Mouse (Mus musculus): Measurements from ENCODE around the gene Tchp. TPM values are rescaled to one million over a fixed set of nuclear protein-coding genes. Genes with fewer than 3 reads are reported as not detected.

The Tchp gene
- total and polyA plus RNA-seq, 2 experiments from 2014 or later = 11.2 to 14.4 TPM

DNA sequence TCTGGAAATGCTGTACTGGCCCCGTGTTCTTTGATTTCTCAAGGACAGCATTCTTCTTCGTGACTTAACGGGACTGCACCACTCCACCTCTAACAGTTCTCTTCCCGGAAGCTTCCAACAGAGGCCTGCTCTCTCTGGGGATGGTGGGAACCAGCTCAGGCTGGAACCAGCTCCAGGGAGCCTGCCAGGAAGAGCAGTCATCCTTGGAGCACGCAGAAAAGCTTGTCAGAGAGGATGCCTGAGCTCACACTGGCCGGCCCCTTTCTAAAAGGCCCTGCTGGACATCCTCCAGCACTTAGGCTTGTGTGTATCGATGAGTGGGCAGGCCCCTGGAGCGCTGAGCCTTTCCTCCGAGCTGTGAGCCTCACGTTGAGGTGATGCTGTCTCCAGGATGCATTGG lies 20.6 kb downstream of the Tchp start:
- no peak for ATAC-seq (ENCODE audit: low FRiP score)
- H3K4me3 ChIP-seq (ENCODE audit: low read depth, low read length) = no peak overlapping the region
- TF ChIP-seq CTCF (IDR thresholded peaks at IDR 0.05) = no peak
- H3K9me3 ChIP-seq (ENCODE audit: low read length) = 0 out of 2 replicates have a peak, but pooled peaks cover 2% of the 10 kb centered on the region
- H3K9ac ChIP-seq (replicated peaks; ENCODE audit: low read length, poor library complexity, severe bottlenecking) = no peak overlapping the region
- H3K4me2 ChIP-seq (ENCODE audit: low read depth, low read length, poor library complexity, severe bottlenecking) = no peak overlapping the region
- H3K27ac ChIP-seq (ENCODE audit: low read depth, low read length) = no peak overlapping the region
- WGBS = 83% methylated on average over 10 of the region's 10 CpGs
- no peaks in the 10 kb centered on the region for H3K4me1 ChIP-seq (ENCODE audit: insufficient read depth, low read length)
- no peaks in the 10 kb centered on the region for H3K27me3 ChIP-seq (ENCODE audit: insufficient read depth, low read length)
- DNase-seq (ENCODE audit: low spot score) = no peak
- H3K36me3 ChIP-seq (ENCODE audit: insufficient read depth, low read length) = peaks cover 55% of the 10 kb centered on the region

DNA sequence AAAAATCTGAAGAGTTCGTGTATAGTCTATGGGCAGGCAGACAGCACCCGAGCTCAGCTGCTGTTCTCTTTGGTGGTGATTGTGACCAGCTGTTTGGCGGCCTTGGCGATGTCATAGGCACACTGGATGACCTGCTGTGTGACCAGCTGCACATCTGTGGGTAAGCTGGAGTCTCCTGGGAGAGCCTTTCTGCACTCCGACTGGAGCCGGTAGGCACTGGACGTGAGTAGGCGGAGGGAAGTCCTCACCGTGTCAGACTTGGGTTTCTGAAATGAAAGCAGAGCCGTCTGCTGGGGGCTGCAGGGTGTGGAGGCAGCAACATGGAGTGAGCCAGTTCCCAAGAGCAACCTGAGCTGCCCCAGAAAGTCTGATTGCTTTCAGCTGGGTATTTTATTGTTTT lies 22.6 kb downstream of the Tchp start:
- H3K27ac ChIP-seq (ENCODE audit: low read depth, low read length) = no peak overlapping the region
- no peak overlapping the region for H3K4me3 ChIP-seq (ENCODE audit: low read depth, low read length)
- no peaks in the 10 kb centered on the region for H3K27me3 ChIP-seq (ENCODE audit: insufficient read depth, low read length)
- DNase-seq (ENCODE audit: low spot score) (no peak), ATAC-seq (ENCODE audit: low FRiP score) (no peak)
- H3K36me3 ChIP-seq (ENCODE audit: insufficient read depth, low read length) = peaks cover 65% of the 10 kb centered on the region
- no peak for TF ChIP-seq CTCF (IDR thresholded peaks at IDR 0.05)
- no peaks in the 10 kb centered on the region for H3K9me3 ChIP-seq (ENCODE audit: low read length)
- H3K4me2 ChIP-seq (ENCODE audit: low read depth, low read length, poor library complexity, severe bottlenecking) = no peak overlapping the region
- H3K4me1 ChIP-seq (ENCODE audit: insufficient read depth, low read length) = no peaks in the 10 kb centered on the region
- H3K9ac ChIP-seq (replicated peaks; ENCODE audit: low read length, poor library complexity, severe bottlenecking) = no peak overlapping the region
- 76% methylated on average over 10 of the region's 10 CpGs for WGBS

DNA sequence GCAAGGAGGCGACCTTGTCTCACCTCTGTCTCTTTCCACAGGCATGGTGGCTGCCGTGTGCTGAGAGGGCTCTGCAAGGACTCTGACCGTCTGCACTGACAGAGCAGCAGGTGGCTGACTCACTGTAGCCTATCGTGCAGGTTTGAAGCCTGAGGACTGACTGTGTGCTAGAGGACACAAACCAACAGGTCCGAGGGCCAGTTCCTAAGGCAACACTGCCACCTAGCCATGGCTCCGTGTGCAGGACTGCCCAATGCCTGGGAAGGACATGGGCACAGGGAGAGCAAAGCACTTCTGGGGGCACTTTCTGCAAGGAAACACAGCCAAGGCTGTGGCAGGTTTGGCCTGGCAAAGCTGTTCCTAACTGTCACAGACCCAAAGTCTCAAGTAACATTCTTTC lies 23.9 kb downstream of the Tchp start:
- Histone ChIP-seq H3K9me3 (ENCODE audit: low read length) (no peaks in the 10 kb centered on the region), H3K4me2 (ENCODE audit: low read depth, low read length, poor library complexity, severe bottlenecking) (no peak overlapping the region), H3K36me3 (ENCODE audit: insufficient read depth, low read length) (peaks cover 69% of the 10 kb centered on the region), H3K27me3 (ENCODE audit: insufficient read depth, low read length) (no peaks in the 10 kb centered on the region), H3K4me1 (ENCODE audit: insufficient read depth, low read length) (no peaks in the 10 kb centered on the region), H3K4me3 (ENCODE audit: low read depth, low read length) (no peak overlapping the region), H3K9ac (replicated peaks; ENCODE audit: low read length, poor library complexity, severe bottlenecking) (no peak overlapping the region; the same call in 1 of the 2 replicates), H3K27ac (ENCODE audit: low read depth, low read length) (no peak overlapping the region)
- ATAC-seq (ENCODE audit: low FRiP score) (no peak), DNase-seq (ENCODE audit: low spot score) (no peak)
- 57% methylated on average over 6 of the region's 6 CpGs for WGBS
- TF ChIP-seq CTCF (IDR thresholded peaks at IDR 0.05) = peak; percentile 36

DNA sequence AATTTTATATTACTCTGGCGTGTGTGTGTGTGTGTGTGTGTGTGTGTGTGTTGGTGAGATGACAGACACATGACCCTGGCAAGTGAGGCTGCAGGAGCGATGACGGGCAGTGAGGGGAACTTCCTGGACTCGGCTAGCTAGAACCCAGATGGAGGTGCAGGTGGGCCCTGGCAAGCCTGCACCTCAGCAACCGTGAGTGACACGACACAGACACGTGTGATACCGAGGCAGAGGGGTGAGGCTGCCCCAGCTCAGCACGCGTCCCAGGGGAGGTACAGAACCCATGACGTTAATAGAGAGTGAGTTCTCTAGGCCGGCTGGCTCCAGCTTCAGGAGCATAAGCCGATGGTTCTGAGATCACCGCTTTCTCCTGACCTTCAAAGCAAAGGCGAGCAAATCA lies 24.4 kb downstream of the Tchp start:
- no peak overlapping the region for H3K27ac ChIP-seq (ENCODE audit: low read depth, low read length)
- H3K9me3 ChIP-seq (ENCODE audit: low read length) = no peaks in the 10 kb centered on the region
- peaks cover 74% of the 10 kb centered on the region for H3K36me3 ChIP-seq (ENCODE audit: insufficient read depth, low read length)
- no peak overlapping the region for H3K4me2 ChIP-seq (ENCODE audit: low read depth, low read length, poor library complexity, severe bottlenecking)
- no peak overlapping the region for H3K4me3 ChIP-seq (ENCODE audit: low read depth, low read length)
- TF ChIP-seq CTCF (IDR thresholded peaks at IDR 0.05) = no peak
- WGBS = 95% methylated on average over 15 of the region's 15 CpGs
- H3K4me1 ChIP-seq (ENCODE audit: insufficient read depth, low read length) = no peaks in the 10 kb centered on the region
- H3K9ac ChIP-seq (replicated peaks; ENCODE audit: low read length, poor library complexity, severe bottlenecking) = no peak overlapping the region
- ATAC-seq (ENCODE audit: low FRiP score) (no peak), DNase-seq (ENCODE audit: low spot score) (no peak)
- H3K27me3 ChIP-seq (ENCODE audit: insufficient read depth, low read length) = no peaks in the 10 kb centered on the region

DNA sequence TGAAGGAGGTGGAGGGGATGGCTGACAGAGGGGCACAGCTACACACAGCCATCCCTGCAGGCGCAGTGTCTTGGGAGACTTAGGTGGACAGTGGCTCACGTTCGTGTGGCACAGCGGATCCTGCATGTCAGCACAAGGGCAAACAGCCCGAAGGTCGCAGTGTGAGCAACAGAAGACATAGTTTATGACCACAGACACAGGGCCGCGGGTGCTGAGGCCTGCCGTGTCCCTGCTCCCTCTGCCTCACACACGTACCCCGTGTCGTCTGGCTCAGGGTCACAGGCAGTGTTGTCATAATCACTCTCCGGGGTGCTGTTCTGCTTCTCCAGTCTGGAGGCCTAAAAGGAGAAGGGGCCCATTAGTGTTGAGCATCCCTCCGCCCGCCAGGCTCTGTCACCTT lies 26.0 kb downstream of the Tchp start:
- Histone ChIP-seq H3K27ac (ENCODE audit: low read depth, low read length) (no peak overlapping the region), H3K4me1 (ENCODE audit: insufficient read depth, low read length) (no peaks in the 10 kb centered on the region), H3K27me3 (ENCODE audit: insufficient read depth, low read length) (no peaks in the 10 kb centered on the region), H3K36me3 (ENCODE audit: insufficient read depth, low read length) (peaks cover 80% of the 10 kb centered on the region), H3K9me3 (ENCODE audit: low read length) (no peaks in the 10 kb centered on the region), H3K9ac (replicated peaks; ENCODE audit: low read length, poor library complexity, severe bottlenecking) (no peak overlapping the region), H3K4me3 (ENCODE audit: low read depth, low read length) (no peak overlapping the region), H3K4me2 (ENCODE audit: low read depth, low read length, poor library complexity, severe bottlenecking) (no peak overlapping the region)
- no peak for TF ChIP-seq CTCF (IDR thresholded peaks at IDR 0.05)
- DNase-seq (ENCODE audit: low spot score) (no peak), ATAC-seq (ENCODE audit: low FRiP score) (no peak)
- 94% methylated on average over 15 of the region's 15 CpGs for WGBS

DNA sequence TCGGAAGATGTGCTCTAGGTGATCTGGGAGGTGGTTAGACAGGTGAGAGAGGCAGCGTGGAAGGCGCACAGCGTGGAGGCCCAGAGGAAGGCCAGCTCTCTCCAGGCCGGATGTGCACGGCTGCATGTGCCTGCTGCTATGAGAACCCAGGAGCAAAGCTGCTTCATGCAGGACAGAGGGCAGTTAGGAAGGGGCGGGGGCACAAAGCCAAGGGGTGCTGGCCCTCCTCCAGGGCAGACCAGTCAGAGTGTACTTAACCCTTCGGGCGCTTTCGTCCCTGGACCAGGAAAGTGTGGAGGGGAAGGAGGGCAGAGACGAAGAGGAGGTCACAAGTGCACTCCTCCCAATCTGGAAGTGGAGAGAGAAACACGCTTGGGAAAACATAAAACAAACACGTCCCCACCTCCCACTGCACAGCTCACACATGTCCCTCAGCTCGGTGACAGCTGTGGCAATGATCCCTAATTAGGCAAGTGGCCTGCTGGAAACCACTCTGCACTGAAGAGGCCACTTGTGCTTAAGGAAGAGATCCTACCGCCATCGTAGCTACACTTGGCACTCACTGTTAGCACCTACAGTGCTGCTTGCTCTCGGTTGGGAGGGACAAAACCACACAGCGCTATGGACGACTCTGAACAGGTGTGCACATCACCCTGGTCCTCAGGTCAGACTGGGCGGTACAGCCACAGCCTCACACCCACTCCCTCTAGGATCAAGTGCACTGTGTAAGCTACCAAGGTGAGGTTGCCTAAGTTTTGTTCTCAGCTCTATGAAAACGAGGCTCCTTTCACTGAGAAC lies 29.7 kb downstream of the Tchp start:
- DNase-seq (ENCODE audit: low spot score) = peak; percentile 40
- H3K36me3 ChIP-seq (ENCODE audit: insufficient read depth, low read length) = peaks cover 77% of the 10 kb centered on the region

More for the DNA sequence above, 29.7 kb downstream of the Tchp start:
- Histone ChIP-seq H3K4me3 (ENCODE audit: low read depth, low read length) (no peak overlapping the region), H3K9me3 (ENCODE audit: low read length) (no peaks in the 10 kb centered on the region), H3K4me1 (ENCODE audit: insufficient read depth, low read length) (no peaks in the 10 kb centered on the region), H3K9ac (replicated peaks; ENCODE audit: low read length, poor library complexity, severe bottlenecking) (no peak overlapping the region), H3K27me3 (ENCODE audit: insufficient read depth, low read length) (no peaks in the 10 kb centered on the region), H3K4me2 (ENCODE audit: low read depth, low read length, poor library complexity, severe bottlenecking) (no peak overlapping the region), H3K27ac (ENCODE audit: low read depth, low read length) (no peak overlapping the region)
- WGBS = 84% methylated on average over 21 of the region's 21 CpGs
- no peak for ATAC-seq (ENCODE audit: low FRiP score)
- TF ChIP-seq CTCF (IDR thresholded peaks at IDR 0.05) = no peak
